Mouse (Mus musculus) erythroblast, embryonic 14.5 days (primary cell): ENCODE data around the gene Agtrap.

Source experiments
- GATA1 ChIP-seq: IDR thresholded peaks from 2 replicates; pipeline ENCODE4 v1.6.1; 2012; ENCODE audit warnings: low read length, inconsistent platforms, mixed read lengths
- TAL1 ChIP-seq: IDR thresholded peaks from 3 replicates; pipeline ENCODE4 v1.6.1; 2012; ENCODE audit warnings: low read length, inconsistent platforms, mixed read lengths

- no peak for TF ChIP-seq GATA1
- TF ChIP-seq TAL1: no peak
Observed at GRCm38 (mm10) chr4:148087907-148088527, at the start of gene Agtrap.
